Mouse (Mus musculus): ENCODE measurements around the gene Neurog1.

- no peak for TF ChIP-seq CTCF (IDR thresholded peaks at IDR 0.05; ENCODE audit: low read depth)
- TF ChIP-seq EP300 (IDR thresholded peaks at IDR 0.05; ENCODE audit: low read depth): no peak
Observed at GRCm38 (mm10) chr13:56251924-56252619, at the start of gene Neurog1.

Measured in liver, embryonic 14.5 days (tissue).